Mouse (Mus musculus) right cerebral cortex, postnatal 25 days (tissue): ENCODE measurements around the gene Zfp941.

Source experiments
- DNase-seq: peaks from one replicate; pipeline ENCODE4 v3.0.0; 2022

Zfp941 gene

GRCm38 (mm10) chr7:140821653-140822329 lies at the start of gene Zfp941:
Gene Zfp941, minus strand, starts transcription at chr7:140822178.
- peak; percentile 72 for DNase-seq

- DNase-seq: no peak
Observed at GRCm38 (mm10) chr7:140864761-140865160, 42.8 kb upstream of the Zfp941 start.

- no peak for DNase-seq
Observed at GRCm38 (mm10) chr7:140860728-140861127, 38.8 kb upstream of the Zfp941 start.

GRCm38 (mm10) chr7:140859997-140860396 lies 38.0 kb upstream of the Zfp941 start:
- no peak for DNase-seq

GRCm38 (mm10) chr7:140858746-140859145 lies 36.8 kb upstream of the Zfp941 start:
- DNase-seq: no peak

GRCm38 (mm10) chr7:140857550-140858505 lies 35.9 kb upstream of the Zfp941 start, which contains the start of gene Bet1l:
Gene Bet1l, minus strand, starts transcription at chr7:140857577.
- peak; percentile 28 for DNase-seq

- peak; percentile 91 for DNase-seq
Observed at GRCm38 (mm10) chr7:140856785-140857549, 35.0 kb upstream of the Zfp941 start, which contains the start of gene Ric8a. Gene Ric8a, plus strand, starts transcription at chr7:140856957.

- DNase-seq: peak; percentile 81
Observed at GRCm38 (mm10) chr7:140855860-140856784, 34.1 kb upstream of the Zfp941 start, which contains the start of gene Gm45785. Gene Gm45785, minus strand, starts transcription at chr7:140856331.

- no peak for DNase-seq
Observed at GRCm38 (mm10) chr7:140855181-140855580, 33.2 kb upstream of the Zfp941 start.

- no peak for DNase-seq
Observed at GRCm38 (mm10) chr7:140854483-140854882, 32.5 kb upstream of the Zfp941 start.

GRCm38 (mm10) chr7:140853386-140853785 lies 31.4 kb upstream of the Zfp941 start:
- no peak for DNase-seq

- DNase-seq: no peak
Observed at GRCm38 (mm10) chr7:140851916-140852315, 29.9 kb upstream of the Zfp941 start.

GRCm38 (mm10) chr7:140848591-140848990 lies 26.6 kb upstream of the Zfp941 start:
- no peak for DNase-seq

GRCm38 (mm10) chr7:140847755-140848580 lies 26.0 kb upstream of the Zfp941 start, which contains the start of gene Odf3:
Gene Odf3, plus strand, starts transcription at chr7:140847805.
- DNase-seq: no peak

GRCm38 (mm10) chr7:140846676-140847075 lies 24.7 kb upstream of the Zfp941 start:
- DNase-seq: no peak

GRCm38 (mm10) chr7:140845683-140846082 lies 23.7 kb upstream of the Zfp941 start:
- DNase-seq: no peak

GRCm38 (mm10) chr7:140844905-140845665 lies 23.1 kb upstream of the Zfp941 start, which contains the start of gene Scgb1c1:
Gene Scgb1c1, plus strand, starts transcription at chr7:140845547.
- DNase-seq: peak; percentile 81

GRCm38 (mm10) chr7:140843806-140844205 lies 21.8 kb upstream of the Zfp941 start:
- no peak for DNase-seq
